Mouse (Mus musculus) gonadal fat pad, adult 2 months (tissue): Measurements from ENCODE around the gene Kat14. TPM values are rescaled to one million over a fixed set of nuclear protein-coding genes. Genes with fewer than 3 reads are reported as not detected.

Source experiments
- DNase-seq: peaks from one replicate; pipeline ENCODE4 v3.0.0-alpha.2; 2012; ENCODE audit warnings: low read depth
- polyA plus RNA-seq: library from polyadenylated mRNA; depleted of rRNA; stranded (reverse); fragments of >200 nt; gene quantifications from 2 replicates; pipeline ENCODE4 v1.2.3, GENCODE M21; 2012; rRNA removed

Gene Kat14
- polyA plus RNA-seq, 1 experiment: 28.2 TPM

DNA sequence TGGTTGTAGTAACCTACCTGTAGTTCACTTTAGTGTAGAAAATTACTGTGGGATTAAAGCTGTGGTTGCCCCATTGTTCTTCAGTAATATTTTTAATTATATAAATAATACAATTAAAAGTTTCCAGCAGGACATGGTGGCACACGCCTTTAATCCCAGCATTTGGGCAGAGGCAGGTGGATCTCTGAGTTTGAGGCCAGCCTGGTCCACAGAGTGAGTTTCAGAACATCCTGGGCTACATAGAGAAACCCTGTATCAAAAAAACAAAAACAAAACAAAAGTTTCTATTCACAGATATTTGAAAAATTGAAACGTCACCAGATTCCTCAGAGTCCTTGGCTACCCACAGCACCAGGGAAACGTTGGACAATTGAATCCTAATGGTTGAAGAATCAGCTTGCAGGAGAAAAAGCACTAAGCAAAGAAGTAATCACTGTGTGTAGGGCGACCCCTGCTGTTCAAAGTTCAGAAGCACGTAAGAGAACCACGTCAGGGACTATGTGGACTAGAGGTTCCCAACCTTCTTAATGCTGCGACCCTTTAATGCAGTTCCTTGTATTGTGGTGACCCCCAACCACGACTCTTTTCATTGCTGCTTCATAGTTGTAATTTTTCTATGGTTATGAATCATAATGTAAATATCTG is 83.7 kb downstream of the Kat14 start:
- no peak for DNase-seq

Other genes with a start within 250 kb of the Kat14 start
- 11.6 and 11.8 TPM in 2 replicates for gene Mgme1, start 98.3 kb upstream of the Kat14 start, polyA plus RNA-seq
- 83.2 and 84.8 TPM in 2 replicates for gene Snx5, start 98.1 kb upstream of the Kat14 start, polyA plus RNA-seq
- gene Ovol2, start 36.8 kb upstream of the Kat14 start, polyA plus RNA-seq: 2.8 and 3.2 TPM in 2 replicates
- gene Pet117, start within 50 bp of the Kat14 start, polyA plus RNA-seq: not detected in 2 replicates
- gene Dzank1, start 158.4 kb downstream of the Kat14 start, polyA plus RNA-seq: 1.6 and 2.2 TPM in 2 replicates
- gene Polr3f, start 158.7 kb downstream of the Kat14 start, polyA plus RNA-seq: 9.6 and 10.9 TPM in 2 replicates
- 18.1 and 20.4 TPM in 2 replicates for gene Rbbp9, start 181.9 kb downstream of the Kat14 start, polyA plus RNA-seq
- gene Sec23b, start 187.2 kb downstream of the Kat14 start, polyA plus RNA-seq: 82.7 and 82.8 TPM in 2 replicates
- 10.5 and 12.2 TPM in 2 replicates for gene Smim26, start 225.1 kb downstream of the Kat14 start, polyA plus RNA-seq
- gene Dtd1, start 230.9 kb downstream of the Kat14 start, polyA plus RNA-seq: 16.5 and 18.2 TPM in 2 replicates